Mouse (Mus musculus) MEL (cell line): ENCODE measurements around the gene Adam30.

ENCODE experiments used
- CHD1 ChIP-seq: IDR thresholded peaks from 2 replicates; pipeline ENCODE4 v1.6.1; 2012; ENCODE audit warnings: low read depth, mild to moderate bottlenecking, inconsistent platforms, low read length, improper control_type of control experiment
- CTCF ChIP-seq, 3 experiments: IDR thresholded peaks in 2 of 3; conservative IDR thresholded peaks in 1 of 3; 2 replicates each; pipeline ENCODE4 v1.5.1; 2011 to 2012; ENCODE audit warnings: low read length in 3 of 3, low read depth in 2 of 3, mild to moderate bottlenecking in 2 of 3, improper control_type of control experiment in 1 of 3, inconsistent platforms in 1 of 3, mixed read lengths in 1 of 3, moderate library complexity in 1 of 3; ENCODE audit not compliant: control insufficient read depth in 1 of 3, insufficient read depth in 1 of 3, poor library complexity in 1 of 3, severe bottlenecking in 1 of 3
- E2F4 ChIP-seq: IDR thresholded peaks from 2 replicates; pipeline ENCODE4 v1.6.1; 2011; ENCODE audit warnings: low read depth, low read length, improper control_type of control experiment, borderline replicate concordance
- EP300 ChIP-seq, 2 experiments: IDR thresholded peaks; 2 replicates each; pipeline ENCODE4 v1.6.1; 2011; ENCODE audit warnings: improper control_type of control experiment in 2 of 2, low read length in 2 of 2, low read depth in 1 of 2, mild to moderate bottlenecking in 1 of 2
- HCFC1 ChIP-seq: IDR thresholded peaks from 2 replicates; pipeline ENCODE4 v1.6.1; 2012; ENCODE audit warnings: low read depth, mild to moderate bottlenecking, inconsistent platforms, low read length, improper control_type of control experiment, moderate library complexity
- KAT2A ChIP-seq: conservative IDR thresholded peaks from 2 replicates; pipeline ENCODE4 v1.6.1; 2012; ENCODE audit warnings: low read depth, low read length, improper control_type of control experiment, inconsistent platforms
- MAX ChIP-seq: IDR thresholded peaks from 2 replicates; pipeline ENCODE4 v1.6.1; 2011; ENCODE audit warnings: low read length, improper control_type of control experiment
- MAZ ChIP-seq: IDR thresholded peaks from 2 replicates; pipeline ENCODE4 v1.6.1; 2012; ENCODE audit warnings: low read depth, mild to moderate bottlenecking, inconsistent platforms, low read length, improper control_type of control experiment
- MEF2A ChIP-seq: IDR thresholded peaks from 2 replicates; pipeline ENCODE4 v1.6.1; 2014; ENCODE audit warnings: low read depth, mild to moderate bottlenecking, inconsistent platforms, low read length, improper control_type of control experiment; ENCODE audit not compliant: poor library complexity, insufficient replicate concordance, severe bottlenecking; ENCODE audit errors: extremely low read depth
- NRF1 ChIP-seq: IDR thresholded peaks from 2 replicates; pipeline ENCODE4 v1.6.1; 2014; ENCODE audit warnings: low read depth, mild to moderate bottlenecking, inconsistent platforms, low read length, improper control_type of control experiment, moderate library complexity; ENCODE audit not compliant: poor library complexity, insufficient read depth, severe bottlenecking
- POLR2A ChIP-seq, 2 experiments: IDR thresholded peaks; 2 replicates each; pipeline ENCODE4 v1.6.1; 2011 to 2012; ENCODE audit warnings: low read length in 2 of 2, mild to moderate bottlenecking in 2 of 2, control low read depth in 1 of 2, improper control_type of control experiment in 1 of 2, low read depth in 1 of 2, moderate library complexity in 1 of 2; ENCODE audit not compliant: control insufficient read depth in 1 of 2, insufficient read depth in 1 of 2, poor library complexity in 1 of 2
- ZC3H11A ChIP-seq: IDR thresholded peaks from 2 replicates; pipeline ENCODE4 v1.6.1; 2012; ENCODE audit warnings: low read depth, mild to moderate bottlenecking, inconsistent platforms, low read length, improper control_type of control experiment
- ZKSCAN1 ChIP-seq: IDR thresholded peaks from 2 replicates; pipeline ENCODE4 v1.6.1; 2012; ENCODE audit warnings: low read depth, mild to moderate bottlenecking, inconsistent platforms, low read length, improper control_type of control experiment, moderate library complexity
- ZNF384 ChIP-seq: IDR thresholded peaks from 2 replicates; pipeline ENCODE4 v1.6.1; 2012; ENCODE audit warnings: low read depth, mild to moderate bottlenecking, inconsistent platforms, low read length, improper control_type of control experiment

- TF ChIP-seq EP300 (IDR thresholded peaks at IDR 0.05; ENCODE audit: low read depth in 1 of 2, low read length in 2 of 2) (no peak), KAT2A (no peak), CTCF (IDR thresholded peaks at IDR 0.05 in 2 of 3, conservative IDR thresholded peaks at IDR 0.05 in 1 of 3; ENCODE audit: control insufficient read depth in 1 of 3, insufficient read depth in 1 of 3, low read depth in 2 of 3, low read length in 3 of 3, poor library complexity in 1 of 3, severe bottlenecking in 1 of 3) (no peak), POLR2A (IDR thresholded peaks at IDR 0.05; ENCODE audit: control insufficient read depth in 1 of 2, insufficient read depth in 1 of 2, low read depth in 1 of 2, low read length in 2 of 2, poor library complexity in 1 of 2) (no peak), ZNF384 (no peak), MAZ (no peak), MEF2A (no peak), ZC3H11A (no peak), ZKSCAN1 (no peak), HCFC1 (no peak), NRF1 (no peak), CHD1 (no peak), MAX (no peak), E2F4 (no peak)
Measured at GRCm38 (mm10) chr3:98118252-98118651, 42.2 kb upstream of the Adam30 start.
